Mouse (Mus musculus) adrenal gland, postnatal 36 days (tissue): ENCODE data around the gene Rptor. TPM values are rescaled to one million over a fixed set of nuclear protein-coding genes. Genes with fewer than 3 reads are reported as not detected.

ENCODE experiments used
- DNase-seq, 2 experiments: peaks; one replicate each; pipeline ENCODE4 v3.0.0; 2021; ENCODE audit warnings: mixed read lengths in 1 of 2
- total RNA-seq, 2 experiments: library from RNA; stranded (reverse); gene quantifications; 2 replicates each; pipeline ENCODE4 v1.2.3; 2021

Rptor gene
- total RNA-seq, 2 experiments from 2014 or later: 50.0 to 51.9 TPM

GRCm38 (mm10) chr11:119811598-119811997 is 208.9 kb downstream of the Rptor start:
- no peak for DNase-seq

- no peak for DNase-seq
These were observed 209.4 kb downstream of the Rptor start for GRCm38 (mm10) chr11:119812093-119812492.

- no peak for DNase-seq
These were observed 211.4 kb downstream of the Rptor start for GRCm38 (mm10) chr11:119814035-119814558.

GRCm38 (mm10) chr11:119816798-119817361 is 214.2 kb downstream of the Rptor start:
- DNase-seq: no peak

GRCm38 (mm10) chr11:119817362-119817837 is 214.7 kb downstream of the Rptor start:
- DNase-seq: no peak

- no peak for DNase-seq
These were observed 215.2 kb downstream of the Rptor start for GRCm38 (mm10) chr11:119817898-119818297.

- DNase-seq: no peak
These were observed 218.8 kb downstream of the Rptor start for GRCm38 (mm10) chr11:119821514-119821913.

GRCm38 (mm10) chr11:119824072-119824649 is 221.5 kb downstream of the Rptor start:
- DNase-seq: no peak

GRCm38 (mm10) chr11:119825783-119826182 is 223.1 kb downstream of the Rptor start:
- DNase-seq: no peak

- DNase-seq: no peak
These were observed 223.5 kb downstream of the Rptor start for GRCm38 (mm10) chr11:119826239-119826638.

- DNase-seq: no peak
These were observed 226.4 kb downstream of the Rptor start for GRCm38 (mm10) chr11:119829116-119829515.

GRCm38 (mm10) chr11:119831682-119832081 is 229.0 kb downstream of the Rptor start:
- DNase-seq: no peak

GRCm38 (mm10) chr11:119833311-119833710 is 230.6 kb downstream of the Rptor start:
- DNase-seq: no peak

GRCm38 (mm10) chr11:119833877-119834804 is 231.4 kb downstream of the Rptor start:
- DNase-seq: no peak

GRCm38 (mm10) chr11:119836326-119836725 is 233.6 kb downstream of the Rptor start:
- DNase-seq: no peak

GRCm38 (mm10) chr11:119837786-119838185 is 235.1 kb downstream of the Rptor start:
- DNase-seq: no peak

- no peak for DNase-seq
These were observed 237.0 kb downstream of the Rptor start for GRCm38 (mm10) chr11:119839411-119840342.

- DNase-seq: no peak
These were observed 243.9 kb downstream of the Rptor start for GRCm38 (mm10) chr11:119846608-119847007.

- no peak for DNase-seq
These were observed 244.4 kb downstream of the Rptor start for GRCm38 (mm10) chr11:119847076-119847475.

GRCm38 (mm10) chr11:119847569-119847968 is 244.9 kb downstream of the Rptor start:
- DNase-seq: no peak

GRCm38 (mm10) chr11:119848189-119848588 is 245.5 kb downstream of the Rptor start:
- DNase-seq: no peak

- DNase-seq: no peak
These were observed 253.3 kb downstream of the Rptor start for GRCm38 (mm10) chr11:119855999-119856398.
